Mouse (Mus musculus) heart, embryonic 10.5 days (tissue): ENCODE data around the gene Aim2. TPM values are rescaled to one million over a fixed set of nuclear protein-coding genes. Genes with fewer than 3 reads are reported as not detected.

Experiments
- DNase-seq: peaks from one replicate; pipeline ENCODE4 v3.0.0-alpha.2; 2017; ENCODE audit warnings: low spot score
- H3K27ac ChIP-seq: fragments of 300-500 bp; sonication (generic); 2 replicates; pipeline ENCODE4 v1.5.1; 2016; ENCODE audit warnings: mild to moderate bottlenecking
- H3K27me3 ChIP-seq: fragments of 300-500 bp; sonication (generic); 2 replicates; pipeline ENCODE4 v1.6.1; 2016; ENCODE audit warnings: mild to moderate bottlenecking; ENCODE audit not compliant: poor library complexity, insufficient read depth, severe bottlenecking
- H3K36me3 ChIP-seq: fragments of 300-500 bp; sonication (generic); 2 replicates; pipeline ENCODE4 v1.6.1; 2016; ENCODE audit warnings: mild to moderate bottlenecking, moderate library complexity
- H3K4me1 ChIP-seq: fragments of 300-500 bp; sonication (generic); 2 replicates; pipeline ENCODE4 v1.6.1; 2016; ENCODE audit warnings: mild to moderate bottlenecking
- H3K4me3 ChIP-seq: fragments of 300-500 bp; sonication (generic); 2 replicates; pipeline ENCODE4 v1.5.1; 2016; ENCODE audit warnings: mild to moderate bottlenecking, moderate library complexity
- H3K9me3 ChIP-seq: fragments of 300-500 bp; sonication (generic); 2 replicates; pipeline ENCODE4 v1.6.1; 2016; ENCODE audit warnings: mild to moderate bottlenecking, moderate library complexity
- WGBS: fragments of 180-500 bp; shearing (Covaris S2); methylation state at CpG from one replicate; pipeline ENCODE4 v1.1.7; 2016; 5-methylcytosine and 5-hydroxymethylcytosine counted together
- polyA plus RNA-seq: library from polyadenylated mRNA; unstranded; fragments of >200 nt; fragmentation: Nextera tagmentation; extraction: Ambion mirVana; gene quantifications from 2 replicates; pipeline ENCODE4 v1.2.1, GENCODE M21; 2016

Aim2 gene
- polyA plus RNA-seq, 1 experiment from 2014 or later, result 1.5 TPM

GRCm38 (mm10) chr1:173329743-173330142 is 20.9 kb upstream of the Aim2 start:
- Histone ChIP-seq H3K4me1 (peaks cover 34% of the 10 kb centered on the region), H3K9me3 (no peaks in the 10 kb centered on the region), H3K4me3 (no peak overlapping the region), H3K27ac (0 out of 2 replicates have a peak overlapping the region, but pooled peaks have one; percentile 42), H3K36me3 (no peaks in the 10 kb centered on the region), H3K27me3 (no peaks in the 10 kb centered on the region)
- 70% methylated on average over 5 of the region's 5 CpGs for WGBS
- DNase-seq, result no peak

GRCm38 (mm10) chr1:173332418-173332817 is 18.3 kb upstream of the Aim2 start:
- Histone ChIP-seq H3K9me3 (no peaks in the 10 kb centered on the region), H3K27me3 (no peaks in the 10 kb centered on the region), H3K4me3 (no peak overlapping the region), H3K36me3 (no peaks in the 10 kb centered on the region), H3K4me1 (peaks cover 46% of the 10 kb centered on the region), H3K27ac (peak overlapping the region; percentile 53; the same call in 1 of the 2 replicates)
- 87% methylated on average over 5 of the region's 5 CpGs for WGBS
- DNase-seq, result no peak

- 35% methylated on average over 9 of the region's 9 CpGs for WGBS
- H3K4me3 ChIP-seq, result no peak within 1 kb of the TSS
- H3K9me3 ChIP-seq, result no peaks in the 10 kb centered on the region
- H3K36me3 ChIP-seq, result no peaks in the 10 kb centered on the region
- DNase-seq, result peak; percentile 82
- peak within 1 kb of the TSS; percentile 56 for H3K27ac ChIP-seq
- peaks cover 46% of the 10 kb centered on the region for H3K4me1 ChIP-seq
- no peaks in the 10 kb centered on the region for H3K27me3 ChIP-seq
Measured at GRCm38 (mm10) chr1:173333312-173334253, 17.1 kb upstream of the Aim2 start, which contains the start of gene Ackr1. TSS of gene Ackr1 (minus strand) at chr1:173333750.

GRCm38 (mm10) chr1:173335903-173336302 is 14.8 kb upstream of the Aim2 start:
- DNase-seq, result no peak
- Histone ChIP-seq H3K27me3 (no peaks in the 10 kb centered on the region), H3K4me1 (peaks cover 34% of the 10 kb centered on the region), H3K9me3 (no peaks in the 10 kb centered on the region), H3K4me3 (no peak overlapping the region), H3K27ac (0 out of 2 replicates have a peak overlapping the region, but pooled peaks have one; percentile 56), H3K36me3 (no peaks in the 10 kb centered on the region)
- 62% methylated on average over 11 of the region's 11 CpGs for WGBS

GRCm38 (mm10) chr1:173337008-173337407 is 13.7 kb upstream of the Aim2 start:
- 91% methylated on average over 10 of the region's 10 CpGs for WGBS
- H3K27ac ChIP-seq, result no peak overlapping the region

GRCm38 (mm10) chr1:173339543-173339942 is 11.1 kb upstream of the Aim2 start:
- no peak overlapping the region for H3K27ac ChIP-seq
- no peaks in the 10 kb centered on the region for H3K36me3 ChIP-seq
- H3K9me3 ChIP-seq, result no peaks in the 10 kb centered on the region
- H3K4me1 ChIP-seq, result peaks cover 14% of the 10 kb centered on the region; the same call in 1 of the 2 replicates
- H3K4me3 ChIP-seq, result no peak overlapping the region
- 3% methylated on average over 2 of the region's 2 CpGs for WGBS
- DNase-seq, result no peak
- H3K27me3 ChIP-seq, result no peaks in the 10 kb centered on the region

More at GRCm38 (mm10) chr1:173337008-173337407, 13.7 kb upstream of the Aim2 start:
- DNase-seq, result no peak
- Histone ChIP-seq H3K36me3 (no peaks in the 10 kb centered on the region), H3K27me3 (no peaks in the 10 kb centered on the region), H3K9me3 (no peaks in the 10 kb centered on the region), H3K4me1 (peaks cover 34% of the 10 kb centered on the region), H3K4me3 (no peak overlapping the region)

GRCm38 (mm10) chr1:173342425-173342824 is 8.3 kb upstream of the Aim2 start:
- Histone ChIP-seq H3K27me3 (no peaks in the 10 kb centered on the region), H3K4me1 (no peaks in the 10 kb centered on the region), H3K36me3 (no peaks in the 10 kb centered on the region), H3K4me3 (no peak overlapping the region), H3K27ac (no peak overlapping the region), H3K9me3 (no peaks in the 10 kb centered on the region)
- 95% methylated on average over 1 of the region's 1 CpGs for WGBS
- no peak for DNase-seq

- Histone ChIP-seq H3K4me3 (no peak overlapping the region), H3K9me3 (no peaks in the 10 kb centered on the region), H3K27ac (no peak overlapping the region), H3K36me3 (no peaks in the 10 kb centered on the region), H3K27me3 (no peaks in the 10 kb centered on the region), H3K4me1 (peaks cover 11% of the 10 kb centered on the region)
- DNase-seq, result no peak
- 78% methylated on average over 3 of the region's 3 CpGs for WGBS
Measured at GRCm38 (mm10) chr1:173343934-173344333, 6.7 kb upstream of the Aim2 start.

GRCm38 (mm10) chr1:173345112-173345511 is 5.6 kb upstream of the Aim2 start:
- H3K9me3 ChIP-seq, result no peaks in the 10 kb centered on the region
- H3K4me3 ChIP-seq, result no peak overlapping the region
- DNase-seq, result no peak
- H3K27ac ChIP-seq, result no peak overlapping the region
- WGBS, result 87% methylated on average over 4 of the region's 4 CpGs
- peaks cover 20% of the 10 kb centered on the region for H3K4me1 ChIP-seq
- no peaks in the 10 kb centered on the region for H3K36me3 ChIP-seq
- no peaks in the 10 kb centered on the region for H3K27me3 ChIP-seq

- no peaks in the 10 kb centered on the region for H3K36me3 ChIP-seq
- H3K9me3 ChIP-seq, result no peaks in the 10 kb centered on the region
- peak overlapping the region; percentile 67; the same call in 1 of the 2 replicates for H3K27ac ChIP-seq
- H3K27me3 ChIP-seq, result no peaks in the 10 kb centered on the region
- H3K4me1 ChIP-seq, result peaks cover 29% of the 10 kb centered on the region
- 12% methylated on average over 1 of the region's 1 CpGs for WGBS
- 0 out of 2 replicates have a peak overlapping the region, but pooled peaks have one; percentile 18 for H3K4me3 ChIP-seq
- DNase-seq, result no peak
Measured at GRCm38 (mm10) chr1:173348527-173348926, 2.2 kb upstream of the Aim2 start.

- 61% methylated on average over 5 of the region's 5 CpGs for WGBS
- Histone ChIP-seq H3K4me3 (no peak overlapping the region), H3K27ac (peak overlapping the region; percentile 67; the same call in 1 of the 2 replicates), H3K36me3 (no peaks in the 10 kb centered on the region), H3K27me3 (no peaks in the 10 kb centered on the region), H3K9me3 (no peaks in the 10 kb centered on the region), H3K4me1 (peaks cover 29% of the 10 kb centered on the region)
- no peak for DNase-seq
Measured at GRCm38 (mm10) chr1:173349192-173349591, 1.5 kb upstream of the Aim2 start.

- 3% methylated on average over 6 of the region's 6 CpGs for WGBS
- Histone ChIP-seq H3K4me1 (peaks cover 29% of the 10 kb centered on the region), H3K4me3 (peak overlapping the region; percentile 56), H3K27ac (peak overlapping the region; percentile 50), H3K9me3 (no peaks in the 10 kb centered on the region), H3K36me3 (no peaks in the 10 kb centered on the region), H3K27me3 (no peaks in the 10 kb centered on the region)
- DNase-seq, result peak; percentile 87
Measured at GRCm38 (mm10) chr1:173349946-173350345, 733 bp upstream of the Aim2 start.

- Histone ChIP-seq H3K9me3 (no peaks in the 10 kb centered on the region), H3K4me1 (peaks cover 11% of the 10 kb centered on the region), H3K27me3 (no peaks in the 10 kb centered on the region), H3K27ac (no peak overlapping the region), H3K4me3 (no peak overlapping the region), H3K36me3 (no peaks in the 10 kb centered on the region)
- WGBS, result 67% methylated on average over 7 of the region's 7 CpGs
- DNase-seq, result no peak
Measured at GRCm38 (mm10) chr1:173355107-173355846, 4.6 kb downstream of the Aim2 start.
